Mouse (Mus musculus) frontal cortex, adult (tissue): ENCODE measurements around the gene Ephb1.
A peak's percentile ranks its signal among the peaks of the same experiment; 100 is the strongest.

Experiments used
- ATAC-seq: cut with Nextera tagmentation; 2 replicates; pipeline ENCODE4 v1.9.2; 2017; ENCODE audit warnings: mild to moderate bottlenecking, moderate library complexity, mixed read lengths; ENCODE audit not compliant: low TSS enrichment

Ephb1 gene

DNA sequence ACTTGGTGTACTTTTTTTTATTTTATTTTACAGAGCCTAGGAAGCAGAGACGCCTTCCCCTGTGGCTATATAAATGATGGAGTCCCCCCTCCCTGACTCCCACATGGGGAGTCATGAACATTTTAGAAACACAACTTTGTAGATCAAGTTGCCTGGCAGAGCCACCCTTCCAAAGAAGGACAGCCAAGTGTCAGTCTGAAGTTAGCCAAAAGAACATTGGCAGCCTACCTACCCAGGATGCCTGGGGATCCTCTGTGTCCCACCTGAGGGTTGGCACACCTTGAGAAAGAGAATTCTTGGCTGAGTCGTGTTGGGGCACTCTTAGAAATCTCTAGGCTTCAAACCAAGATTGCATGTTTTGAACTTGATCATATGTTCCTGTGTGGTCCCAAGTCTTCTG, 360.4 kb downstream of the Ephb1 start:
- no peak for ATAC-seq

DNA sequence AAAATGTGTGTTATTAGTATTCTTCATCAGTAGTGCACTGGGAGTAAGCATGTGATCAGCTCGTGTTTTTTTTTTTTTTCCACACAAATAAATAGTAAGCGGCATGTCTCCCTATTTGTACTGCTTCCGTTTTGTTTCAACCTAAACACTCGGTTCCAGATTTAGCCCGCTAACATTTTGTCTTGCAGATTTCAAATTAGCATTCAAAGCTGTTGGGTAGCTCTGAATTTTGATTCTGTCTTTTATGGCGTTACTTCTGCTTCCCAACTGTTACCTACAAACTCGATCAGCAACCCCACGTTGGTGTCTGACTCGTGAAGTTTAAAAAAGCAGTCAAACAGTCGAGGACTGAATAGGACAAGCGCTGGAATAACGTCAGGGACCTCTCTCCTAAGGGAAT, 363.7 kb downstream of the Ephb1 start:
- ATAC-seq: peak; percentile 76

DNA sequence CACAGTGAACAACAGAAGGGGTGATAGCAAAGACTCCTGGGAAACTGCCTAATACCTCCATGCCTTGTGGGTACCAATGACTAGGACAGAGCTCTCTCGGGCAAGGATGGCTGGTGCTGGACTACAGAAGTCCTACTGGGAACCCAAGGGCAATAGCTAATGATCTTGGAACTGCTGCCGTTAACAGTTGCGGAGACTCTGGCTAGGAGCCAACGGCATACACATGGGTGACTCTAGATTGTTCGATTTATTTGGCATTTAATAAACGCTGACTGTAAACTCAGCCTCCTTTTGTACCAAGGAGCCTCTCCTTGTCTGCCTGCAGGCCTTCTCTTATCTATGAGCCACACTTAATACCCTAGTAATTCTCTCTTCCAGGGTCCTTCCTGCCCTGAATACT, 364.5 kb downstream of the Ephb1 start:
- no peak for ATAC-seq

DNA sequence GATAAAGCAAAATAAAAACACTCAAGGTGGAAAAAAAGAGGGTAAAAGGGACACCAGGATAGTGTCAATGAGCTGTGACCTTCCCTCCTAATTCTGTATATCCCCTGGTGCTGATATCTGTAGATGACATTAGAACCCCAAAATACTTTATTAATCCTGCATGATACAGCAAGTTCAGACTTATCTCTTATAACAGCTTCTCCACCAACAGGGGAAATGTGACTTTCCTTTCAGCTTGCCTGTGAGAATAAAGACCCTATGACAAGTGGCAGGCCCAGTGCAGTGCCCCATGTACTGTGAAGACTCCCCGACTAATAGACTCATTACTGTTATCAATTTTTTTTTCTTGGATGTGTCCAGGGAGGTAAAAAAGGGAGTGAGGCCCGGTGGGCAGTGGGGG, 367.6 kb downstream of the Ephb1 start:
- ATAC-seq: no peak

DNA sequence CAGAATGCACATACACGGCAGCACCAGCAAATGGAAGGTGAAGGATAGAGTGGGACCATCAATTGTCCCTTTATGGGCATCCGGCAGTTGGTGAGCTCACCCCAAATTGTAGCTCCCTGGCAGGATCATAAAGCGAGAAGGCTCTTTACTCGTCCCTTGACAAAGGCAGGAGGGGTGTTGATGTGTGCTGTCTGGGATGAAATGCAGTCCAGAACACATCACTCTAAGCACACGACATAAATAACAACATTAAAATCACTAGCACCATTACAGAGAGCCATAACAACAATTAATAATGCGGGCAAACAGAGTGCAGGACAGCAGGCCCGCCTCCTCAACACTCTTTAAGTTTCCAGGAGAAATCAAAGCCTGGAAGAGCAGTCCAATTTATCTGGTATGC, 372.1 kb downstream of the Ephb1 start:
- no peak for ATAC-seq

- no peak for ATAC-seq
These were observed 373.3 kb downstream of the Ephb1 start for GRCm38 (mm10) chr9:101981161-101981560.

DNA sequence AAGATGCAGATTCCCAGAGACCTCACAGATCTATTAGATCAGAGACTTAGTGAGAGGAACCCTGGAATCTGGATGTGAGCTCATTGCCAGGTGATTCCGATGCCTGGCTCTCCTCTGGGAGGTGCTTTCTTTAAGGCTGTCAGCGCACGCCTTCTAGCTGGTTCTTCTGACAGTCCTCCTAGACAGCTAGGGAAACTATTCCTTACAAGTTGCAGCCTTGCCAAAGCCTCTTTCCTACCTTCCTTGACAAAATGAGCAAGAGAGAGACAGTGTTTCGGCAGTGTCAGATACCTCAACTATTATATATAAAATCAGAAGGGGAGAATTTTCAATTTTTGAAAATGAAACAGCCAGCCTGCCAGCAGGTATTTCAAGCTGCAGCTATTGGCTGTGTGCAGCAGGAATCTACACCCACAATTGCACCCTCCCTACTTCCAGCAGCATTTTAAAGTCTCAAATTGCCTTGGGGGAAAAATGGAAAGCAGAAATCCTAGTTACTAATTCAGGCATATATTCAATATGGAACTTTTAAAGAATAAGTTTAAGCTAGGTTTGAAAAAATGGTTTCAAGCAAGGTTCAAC, 377.5 kb downstream of the Ephb1 start:
- ATAC-seq: peak; percentile 88

GRCm38 (mm10) chr9:101972314-101972713, 382.2 kb downstream of the Ephb1 start:
- ATAC-seq: no peak

- 0 out of 2 replicates have a peak, but pooled peaks have one; percentile 31 for ATAC-seq
These were observed 382.7 kb downstream of the Ephb1 start for GRCm38 (mm10) chr9:101971806-101972205.

DNA sequence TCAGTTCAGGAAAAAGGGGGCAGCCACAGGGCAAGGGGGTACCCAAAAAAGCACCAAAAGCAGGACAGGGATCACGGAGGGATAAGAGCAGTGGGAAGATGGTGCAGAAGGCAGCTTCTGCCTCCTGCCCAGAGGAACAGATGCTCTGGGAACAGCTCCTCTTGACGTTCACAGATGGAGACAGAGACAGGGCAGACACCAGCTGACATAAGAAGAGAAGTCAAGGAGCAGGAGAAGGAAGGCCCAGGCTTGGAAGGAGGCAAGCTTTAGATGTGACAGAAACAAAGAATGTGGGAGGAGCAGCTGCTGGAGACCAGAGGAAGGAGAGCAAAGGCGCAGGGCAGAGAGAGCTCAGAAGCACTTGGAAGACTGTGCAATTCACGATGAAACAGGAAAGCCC, 398.3 kb downstream of the Ephb1 start:
- peak; percentile 89 for ATAC-seq

DNA sequence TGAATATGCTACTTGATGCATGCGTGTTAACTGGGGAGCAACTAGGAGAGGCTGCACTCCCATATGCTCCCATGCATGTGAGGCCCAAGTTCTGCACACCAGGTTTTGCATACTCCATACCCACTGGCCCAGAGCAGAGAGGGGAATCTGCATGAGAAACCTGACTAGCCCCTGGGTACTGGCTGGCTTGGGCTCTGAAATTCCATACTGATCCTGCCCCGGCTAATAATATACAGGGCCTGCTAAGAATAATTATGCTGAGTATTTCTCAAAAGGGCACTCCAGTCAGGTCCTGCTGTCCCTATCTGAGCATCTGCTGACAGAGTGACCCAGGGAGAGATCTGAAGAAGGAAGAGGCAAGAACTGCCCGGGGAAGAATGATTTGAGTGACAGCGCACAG, 400.0 kb downstream of the Ephb1 start:
- ATAC-seq: no peak

- ATAC-seq: no peak
These were observed 404.4 kb downstream of the Ephb1 start for GRCm38 (mm10) chr9:101950101-101950500.

GRCm38 (mm10) chr9:101945814-101946213, 408.7 kb downstream of the Ephb1 start:
- ATAC-seq: no peak

DNA sequence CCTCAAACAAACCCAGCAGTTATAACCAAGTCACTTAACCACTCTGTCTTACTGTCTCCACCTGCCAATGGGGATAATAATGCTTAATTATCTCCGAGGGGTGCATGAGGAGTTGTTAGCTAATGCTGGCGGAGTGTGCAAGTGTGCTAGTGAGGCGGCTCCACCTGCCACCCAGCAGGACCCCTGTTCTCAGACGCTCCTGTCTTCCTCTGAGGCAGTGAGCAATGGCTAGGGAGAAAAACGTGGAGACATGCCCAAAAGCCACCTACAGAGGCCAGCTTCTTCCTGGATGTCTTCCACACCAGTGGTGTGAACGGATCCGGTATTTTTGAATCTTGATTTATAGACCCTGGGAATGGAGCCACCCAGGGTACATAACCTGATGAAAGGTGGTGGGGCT, 409.2 kb downstream of the Ephb1 start:
- ATAC-seq: no peak

- peak; percentile 65; the same call in 1 of the 2 replicates for ATAC-seq
These were observed 412.3 kb downstream of the Ephb1 start for GRCm38 (mm10) chr9:101942058-101942669.

DNA sequence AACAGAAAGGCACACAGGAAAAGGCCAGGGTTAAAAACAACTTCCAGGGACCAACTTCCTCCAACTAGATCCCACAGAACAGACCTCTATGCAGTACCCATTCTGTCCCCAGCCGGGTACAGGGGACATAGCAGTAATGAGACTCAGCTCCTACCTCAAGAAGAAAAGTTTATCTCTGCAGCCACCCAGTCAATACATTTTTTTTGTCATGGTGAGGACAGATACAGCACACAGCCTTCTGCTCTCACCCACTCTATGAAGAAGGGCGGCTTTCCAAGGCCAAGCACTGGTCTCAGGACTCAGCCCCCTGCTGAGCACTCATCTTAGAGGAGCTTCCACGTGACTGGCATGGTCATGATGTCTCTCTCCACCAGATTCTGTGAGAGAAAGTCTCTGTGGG, 414.3 kb downstream of the Ephb1 start:
- no peak for ATAC-seq

- ATAC-seq: no peak
These were observed 415.5 kb downstream of the Ephb1 start for GRCm38 (mm10) chr9:101939006-101939405.

DNA sequence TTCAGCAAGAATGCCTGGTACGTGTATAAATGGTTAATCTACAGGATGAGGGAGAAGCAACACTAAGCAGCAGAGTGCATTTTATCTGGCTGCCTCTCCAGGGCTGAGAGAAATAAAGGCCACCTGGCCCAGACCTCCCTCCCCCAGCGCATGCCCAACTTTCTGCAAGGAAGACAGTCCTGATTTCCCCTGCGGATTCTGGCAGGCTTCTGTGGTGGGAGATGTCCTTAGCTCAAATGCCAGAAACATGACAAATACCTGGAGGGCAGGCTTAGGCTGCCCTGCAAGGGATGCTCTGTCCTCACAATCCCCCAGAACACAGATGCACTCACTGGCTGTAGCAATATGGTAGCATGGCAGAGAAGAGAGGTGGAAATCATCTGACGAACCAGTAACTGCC, 416.4 kb downstream of the Ephb1 start:
- peak; percentile 38; the same call in 1 of the 2 replicates for ATAC-seq

- ATAC-seq: no peak
These were observed 419.6 kb downstream of the Ephb1 start for GRCm38 (mm10) chr9:101934887-101935286.

DNA sequence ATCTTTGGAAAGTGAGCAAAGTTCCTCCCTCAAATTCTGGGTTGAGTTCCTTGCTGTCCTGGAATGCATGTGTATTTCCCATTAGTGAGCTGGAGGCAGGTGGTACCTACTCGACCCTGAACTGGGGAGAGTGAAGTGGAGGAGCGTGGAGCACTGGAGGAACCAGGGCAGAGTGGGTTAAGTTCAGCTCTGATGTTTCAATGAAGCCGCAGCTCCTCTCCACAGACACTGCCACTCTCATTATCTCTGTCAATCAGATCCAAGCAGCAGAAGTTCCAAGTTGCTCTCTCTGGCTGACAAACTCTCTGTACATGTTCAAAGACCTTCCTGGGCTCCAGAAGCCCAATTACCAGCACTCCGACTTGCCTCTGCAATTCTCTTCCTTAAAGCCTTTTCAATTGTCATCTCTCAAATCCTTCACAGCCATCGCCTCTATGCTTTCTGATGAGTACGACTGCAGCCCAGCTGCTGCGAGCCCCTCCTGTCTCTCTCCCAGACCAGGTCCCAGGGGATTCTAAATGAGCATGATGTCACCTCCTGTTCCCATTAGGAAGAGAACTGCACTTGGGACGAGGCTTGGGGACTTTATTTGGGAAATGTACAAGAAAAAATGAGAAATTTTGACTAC, 420.4 kb downstream of the Ephb1 start:
- no peak for ATAC-seq

DNA sequence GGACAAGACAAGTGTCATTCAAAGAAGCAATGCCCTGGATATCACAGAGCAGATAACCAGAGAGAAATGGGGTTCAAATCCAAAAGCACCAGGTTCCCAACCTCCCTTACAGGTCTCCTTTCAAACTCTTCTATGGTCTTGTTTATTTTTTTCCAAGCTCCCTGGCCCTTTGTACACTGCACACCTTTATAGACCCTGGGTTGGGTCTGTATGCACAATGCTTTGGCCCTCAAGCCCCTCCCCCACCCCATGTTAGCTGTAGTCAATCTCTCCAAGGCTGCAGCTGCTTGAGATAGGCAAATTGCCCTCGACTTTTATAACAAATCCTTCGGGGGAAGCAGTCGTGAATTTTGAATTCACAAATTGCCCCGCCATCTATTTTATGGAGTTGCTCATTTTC, 429.7 kb downstream of the Ephb1 start:
- no peak for ATAC-seq

GRCm38 (mm10) chr9:101922846-101923245, 431.6 kb downstream of the Ephb1 start:
- ATAC-seq: no peak

DNA sequence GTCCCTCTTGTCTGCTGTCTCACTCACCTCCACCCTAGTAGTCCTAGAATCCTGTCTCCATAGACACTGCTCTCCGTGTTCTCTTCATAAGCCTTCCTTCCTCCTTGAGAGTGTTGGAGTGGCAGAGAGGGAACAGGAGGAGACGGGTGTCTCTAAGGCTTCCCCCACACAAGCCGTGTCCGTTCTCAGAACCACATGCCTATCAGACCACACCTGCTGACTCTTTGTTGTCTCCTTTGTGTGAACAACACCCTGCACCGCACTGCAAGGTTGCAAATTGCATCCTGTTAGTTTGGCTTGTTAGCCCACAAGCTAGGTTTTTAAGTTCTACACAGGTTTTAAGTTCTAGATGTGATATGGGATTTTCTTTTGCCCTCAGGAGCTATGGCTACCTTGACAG, 435.2 kb downstream of the Ephb1 start:
- no peak for ATAC-seq
